ENCODE assay signal across 8 mouse cellular contexts in the genomic region with DNA sequence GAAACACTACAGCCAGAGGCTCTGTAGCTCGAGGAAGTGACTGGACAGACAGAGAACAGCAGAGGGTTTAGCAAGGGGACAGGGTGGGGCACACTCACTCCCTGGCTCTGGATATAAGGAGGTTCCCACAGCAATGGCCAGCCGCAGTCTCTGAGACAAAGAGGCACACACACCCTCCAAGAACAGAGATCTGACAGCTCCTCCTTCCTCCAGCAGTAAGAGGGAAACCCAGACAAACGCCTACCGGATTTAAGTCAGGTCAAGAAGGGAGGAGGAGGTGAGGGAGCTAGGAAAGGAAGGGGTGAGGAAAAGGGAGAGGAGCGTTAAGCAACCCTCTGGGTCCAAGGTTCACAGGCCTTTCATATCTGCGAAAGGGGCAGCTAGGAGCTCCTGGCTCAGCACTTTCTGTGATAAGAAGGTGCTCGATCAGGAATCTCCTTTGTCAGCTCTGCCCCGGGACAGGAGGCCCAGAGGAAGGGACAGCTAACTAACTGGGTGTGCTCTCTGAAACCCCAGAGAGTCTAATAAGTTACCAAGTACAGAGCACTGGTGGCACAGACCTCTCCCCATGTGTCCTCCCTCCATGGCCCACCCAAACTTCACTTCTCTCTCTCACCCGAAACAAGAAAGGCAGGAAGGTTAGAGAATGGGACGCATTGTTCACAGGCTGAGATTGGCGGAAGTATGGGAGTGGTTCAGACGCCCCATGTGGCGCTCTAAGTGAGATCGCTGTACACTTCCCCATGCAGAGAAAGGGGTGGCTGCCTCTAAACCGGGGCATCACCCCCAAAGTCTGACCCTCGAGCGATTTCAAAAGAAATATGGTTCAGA. TPM values are rescaled to one million over a fixed set of nuclear protein-coding genes. Genes with fewer than 3 reads are reported as not detected.
A peak's percentile ranks its signal among the peaks of the same experiment; 100 is the strongest.
DNase-seq lines count a peak whose midpoint lies in the region; ATAC-seq lines count a peak whose summit lies in the region.

No protein-coding gene starts in this region.

- H3K36me3 ChIP-seq in hindbrain, embryonic 13.5 days: no peaks in the 10 kb centered on the region
- no peaks in the 10 kb centered on the region; the same call in 1 of the 2 replicates for H3K36me3 ChIP-seq in liver, embryonic 12.5 days

- DNase-seq in 416B (ENCODE audit: low read depth): peak; percentile 26
- no peak for DNase-seq in cerebellum, postnatal 14 days
- no peak for DNase-seq in right cerebral cortex, postnatal 25 days
- DNase-seq in left cerebral cortex, postnatal 14 days (ENCODE audit: low spot score in 2 of 2): no peak

- peak; percentile 30; the same call in 1 of the 2 replicates for ATAC-seq in common myeloid progenitor, adult 5-6 weeks (replicated peaks; ENCODE audit: low read depth, poor library complexity, severe bottlenecking)
- ATAC-seq in hindbrain, embryonic 13.5 days (ENCODE audit: low FRiP score): no peak
- peak; percentile 35 for ATAC-seq in liver, embryonic 12.5 days
- peak; percentile 62 for ATAC-seq in monocyte, adult 5-6 weeks (replicated peaks; ENCODE audit: insufficient number of reproducible peaks, low FRiP score, low TSS enrichment, poor library complexity, severe bottlenecking)

- H3K9ac ChIP-seq in hindbrain, embryonic 13.5 days: no peak overlapping the region
- peak overlapping the region; percentile 28 for H3K9ac ChIP-seq in liver, embryonic 12.5 days

- H3K27ac ChIP-seq in hindbrain, embryonic 13.5 days: peak overlapping the region; percentile 61; the same call in 1 of the 2 replicates
- H3K27ac ChIP-seq in liver, embryonic 12.5 days: peak overlapping the region; percentile 36

- H3K4me1 ChIP-seq in hindbrain, embryonic 13.5 days (replicated peaks): peaks cover 16% of the 10 kb centered on the region; the same call in 1 of the 2 replicates
- peaks cover 48% of the 10 kb centered on the region for H3K4me1 ChIP-seq in liver, embryonic 12.5 days

- intact Hi-C loops in left cerebral cortex, postnatal 14 days (cut with DNase I): loop anchor here (5.0 to 10.0 kb wide), 3 partner anchors 43 to 345 kb away; no protein-coding TSS in a partner anchor

- H3K4me3 ChIP-seq in hindbrain, embryonic 13.5 days: no peak overlapping the region
- peak overlapping the region; percentile 17; the same call in 1 of the 2 replicates for H3K4me3 ChIP-seq in liver, embryonic 12.5 days

- peak overlapping the region; percentile 21; the same call in 1 of the 2 replicates for H3K4me2 ChIP-seq in hindbrain, embryonic 13.5 days
- H3K4me2 ChIP-seq in liver, embryonic 12.5 days: peak overlapping the region; percentile 38

- 43% methylated on average over 17 of the region's 17 CpGs for WGBS in hindbrain, embryonic 13.5 days
- 30% methylated on average over 17 of the region's 17 CpGs for WGBS in liver, embryonic 12.5 days (ENCODE audit: insufficient replicate concordance)

- no peaks in the 10 kb centered on the region for H3K9me3 ChIP-seq in hindbrain, embryonic 13.5 days
- H3K9me3 ChIP-seq in liver, embryonic 12.5 days (replicated peaks): no peaks in the 10 kb centered on the region

- peaks cover 26% of the 10 kb centered on the region for H3K27me3 ChIP-seq in hindbrain, embryonic 13.5 days
- 0 out of 2 replicates have a peak, but pooled peaks cover 3% of the 10 kb centered on the region for H3K27me3 ChIP-seq in liver, embryonic 12.5 days (replicated peaks)

RNA-seq across cellular contexts. Expression of gene Slc7a7, which starts 7.4 kb away (rescaled TPM):
- total RNA-seq in common myeloid progenitor, adult 5-6 weeks (2017): 4.5 and 6.6 TPM in 2 replicates
- 5.9 and 6.0 TPM in 2 replicates for polyA plus RNA-seq in hindbrain, embryonic 13.5 days (2015; fragmentation: Nextera tagmentation; extraction: Ambion mirVana)
- polyA plus RNA-seq in liver, embryonic 12.5 days (2016; fragmentation: Nextera tagmentation; extraction: Ambion mirVana): 8.4 and 8.5 TPM in 2 replicates
- 11.3 to 16.7 TPM (median 13.6 TPM) in 3 replicates for total RNA-seq in monocyte, adult 5-6 weeks (2017)
- total RNA-seq in left cerebral cortex, postnatal 14 days (2021): 1 to 10 TPM; 1.5 to 2.5 TPM

RNA-seq across cellular contexts. Expression of gene Mrpl52, which starts 16.5 kb away (rescaled TPM):
- total RNA-seq in common myeloid progenitor, adult 5-6 weeks (2017): 139 and 219 TPM in 2 replicates
- polyA plus RNA-seq in hindbrain, embryonic 13.5 days (2015; fragmentation: Nextera tagmentation; extraction: Ambion mirVana): 298 and 306 TPM in 2 replicates
- 269 and 282 TPM in 2 replicates for polyA plus RNA-seq in liver, embryonic 12.5 days (2016; fragmentation: Nextera tagmentation; extraction: Ambion mirVana)
- total RNA-seq in monocyte, adult 5-6 weeks (2017): 49.3 to 72.4 TPM (median 52.8 TPM) in 3 replicates
- 10 to 100 TPM; 79.5 to 91.5 TPM for total RNA-seq in left cerebral cortex, postnatal 14 days (2021)

RNA-seq across cellular contexts. Expression of gene Mmp14, which starts 21.2 kb away (rescaled TPM):
- 12.5 and 18.6 TPM in 2 replicates for total RNA-seq in common myeloid progenitor, adult 5-6 weeks (2017)
- 49.1 and 54.9 TPM in 2 replicates for polyA plus RNA-seq in hindbrain, embryonic 13.5 days (2015; fragmentation: Nextera tagmentation; extraction: Ambion mirVana)
- polyA plus RNA-seq in liver, embryonic 12.5 days (2016; fragmentation: Nextera tagmentation; extraction: Ambion mirVana): 36.7 and 38.2 TPM in 2 replicates
- 0.78 to 0.96 TPM in 2 of 3 replicates, not detected in the other for total RNA-seq in monocyte, adult 5-6 weeks (2017)
- 10 to 100 TPM; 19.0 to 22.0 TPM for total RNA-seq in left cerebral cortex, postnatal 14 days (2021)

RNA-seq across cellular contexts. Expression of gene Oxa1l, which starts 49.6 kb away (rescaled TPM):
- total RNA-seq in common myeloid progenitor, adult 5-6 weeks (2017): 27.5 and 38.7 TPM in 2 replicates
- 47.7 and 51.3 TPM in 2 replicates for polyA plus RNA-seq in hindbrain, embryonic 13.5 days (2015; fragmentation: Nextera tagmentation; extraction: Ambion mirVana)
- 24.9 and 27.3 TPM in 2 replicates for polyA plus RNA-seq in liver, embryonic 12.5 days (2016; fragmentation: Nextera tagmentation; extraction: Ambion mirVana)
- 24.6 to 34.7 TPM (median 29.1 TPM) in 3 replicates for total RNA-seq in monocyte, adult 5-6 weeks (2017)
- total RNA-seq in left cerebral cortex, postnatal 14 days (2021): 10 to 100 TPM; 61.3 to 65.4 TPM

RNA-seq across cellular contexts. Expression of gene Lrp10, which starts 53.7 kb away (rescaled TPM):
- 28.8 and 46.5 TPM in 2 replicates for total RNA-seq in common myeloid progenitor, adult 5-6 weeks (2017)
- polyA plus RNA-seq in hindbrain, embryonic 13.5 days (2015; fragmentation: Nextera tagmentation; extraction: Ambion mirVana): 29.9 and 32.0 TPM in 2 replicates
- 31.2 and 32.9 TPM in 2 replicates for polyA plus RNA-seq in liver, embryonic 12.5 days (2016; fragmentation: Nextera tagmentation; extraction: Ambion mirVana)
- 49.1 to 94.7 TPM (median 53.7 TPM) in 3 replicates for total RNA-seq in monocyte, adult 5-6 weeks (2017)
- total RNA-seq in left cerebral cortex, postnatal 14 days (2021): 10 to 100 TPM; 23.2 to 31.3 TPM
